Mouse (Mus musculus): ENCODE measurements around the gene Lhx2.

The Lhx2 gene

DNA sequence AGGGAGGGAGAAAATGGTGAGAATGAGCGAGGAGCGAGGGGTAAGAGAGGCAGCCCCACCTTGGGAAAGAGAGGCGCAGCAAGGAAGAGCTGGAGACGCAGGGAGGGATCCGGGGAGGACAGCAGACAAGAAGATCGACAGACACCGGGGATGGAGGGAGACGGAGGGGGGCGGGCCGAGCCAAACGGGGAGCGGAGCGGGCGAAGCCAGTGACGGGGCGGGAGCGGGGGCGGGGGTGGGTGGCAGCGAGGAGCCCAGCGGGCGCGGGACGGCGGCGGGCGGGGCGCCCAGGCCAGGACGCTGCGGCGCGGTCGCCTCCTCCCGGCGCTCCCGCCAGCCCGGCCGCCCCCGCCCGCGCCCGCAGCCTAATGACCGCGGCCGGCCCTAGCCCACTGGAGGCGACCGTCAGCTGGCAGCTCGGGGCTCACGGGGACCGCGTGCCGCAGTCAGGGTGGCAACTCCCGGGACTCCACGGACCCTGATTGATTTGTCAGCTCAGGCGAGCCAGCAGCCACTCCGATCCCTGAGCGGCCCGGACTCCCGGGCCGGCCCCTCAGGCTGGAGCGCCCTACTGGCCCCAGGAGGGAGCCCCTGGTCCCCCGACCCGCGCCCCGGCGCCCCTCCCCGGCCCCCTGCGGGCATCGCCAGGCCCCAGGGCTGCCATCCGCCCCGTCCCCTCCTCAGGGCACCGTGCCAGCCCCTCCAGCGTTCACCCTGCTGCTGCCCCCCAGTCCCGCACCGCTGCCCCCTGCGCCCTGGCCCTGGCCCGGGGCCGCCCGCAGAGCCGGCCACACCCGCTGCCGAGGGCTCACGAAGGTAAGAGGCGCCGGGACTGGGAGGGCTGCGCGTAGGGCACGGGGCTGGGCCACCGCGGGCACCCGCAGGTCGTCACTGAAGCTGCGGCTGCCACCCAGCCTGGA, at the start of gene Lhx2:
TSS of gene Lhx2 (plus strand) at position 292 of the 920 bp plus-strand sequence.
- peak; percentile 56 for DNase-seq

GRCm38 (mm10) chr2:38291526-38291925, 47.6 kb upstream of the Lhx2 start:
- DNase-seq: no peak

GRCm38 (mm10) chr2:38295939-38296338, 43.1 kb upstream of the Lhx2 start:
- no peak for DNase-seq

- DNase-seq: no peak
Observed at GRCm38 (mm10) chr2:38300941-38301340, 38.1 kb upstream of the Lhx2 start.

- DNase-seq: no peak
Observed at GRCm38 (mm10) chr2:38305152-38305551, 33.9 kb upstream of the Lhx2 start.

DNA sequence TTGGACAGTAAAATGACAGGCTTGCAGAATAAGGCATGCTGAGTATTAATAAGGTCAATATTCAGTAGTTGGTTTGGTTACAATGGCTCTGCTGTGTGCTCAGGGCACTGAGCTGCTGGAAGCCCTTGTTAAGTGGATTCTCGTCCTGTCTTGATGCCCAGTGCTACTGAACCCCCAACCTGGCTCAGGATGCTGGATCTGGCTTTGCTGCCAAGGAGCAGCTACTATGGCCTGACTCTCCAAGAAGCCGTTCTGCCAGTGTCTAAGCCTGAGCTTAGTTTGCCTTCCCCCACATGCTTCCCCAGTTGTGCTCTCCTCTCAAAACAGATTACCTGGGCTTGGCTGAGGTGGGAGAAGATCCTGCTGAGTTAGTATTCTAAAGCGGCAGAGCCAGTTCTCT, 26.2 kb upstream of the Lhx2 start:
- no peak for DNase-seq

GRCm38 (mm10) chr2:38313399-38313798, 25.7 kb upstream of the Lhx2 start:
- no peak for DNase-seq

GRCm38 (mm10) chr2:38319086-38319485, 20.0 kb upstream of the Lhx2 start:
- no peak for DNase-seq

GRCm38 (mm10) chr2:38320911-38321310, 18.2 kb upstream of the Lhx2 start:
- no peak for DNase-seq

DNA sequence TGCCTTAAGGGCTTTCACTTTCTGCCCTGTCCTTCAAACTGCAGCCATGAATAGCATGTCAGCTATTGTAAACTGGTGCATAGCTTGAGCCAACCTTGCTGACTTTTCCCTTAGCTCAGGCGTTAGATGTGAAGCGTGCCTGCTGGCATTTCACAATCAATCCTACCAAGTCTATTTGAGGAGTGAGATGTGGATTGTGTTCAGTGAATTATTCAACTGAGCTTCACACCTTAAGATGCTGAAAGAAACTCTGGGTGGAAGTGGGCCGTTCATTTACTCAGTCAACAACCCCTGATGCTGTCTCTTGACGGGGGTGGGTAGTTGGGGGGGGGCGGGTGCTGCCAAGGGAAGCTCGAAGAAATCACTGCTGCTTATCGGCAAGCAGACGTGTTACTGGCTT, 15.7 kb upstream of the Lhx2 start:
- no peak for DNase-seq

GRCm38 (mm10) chr2:38326671-38327070, 12.4 kb upstream of the Lhx2 start:
- no peak for DNase-seq

GRCm38 (mm10) chr2:38333586-38334119, 5.4 kb upstream of the Lhx2 start:
- DNase-seq: no peak

GRCm38 (mm10) chr2:38336606-38337005, 2.5 kb upstream of the Lhx2 start:
- no peak for DNase-seq

DNA sequence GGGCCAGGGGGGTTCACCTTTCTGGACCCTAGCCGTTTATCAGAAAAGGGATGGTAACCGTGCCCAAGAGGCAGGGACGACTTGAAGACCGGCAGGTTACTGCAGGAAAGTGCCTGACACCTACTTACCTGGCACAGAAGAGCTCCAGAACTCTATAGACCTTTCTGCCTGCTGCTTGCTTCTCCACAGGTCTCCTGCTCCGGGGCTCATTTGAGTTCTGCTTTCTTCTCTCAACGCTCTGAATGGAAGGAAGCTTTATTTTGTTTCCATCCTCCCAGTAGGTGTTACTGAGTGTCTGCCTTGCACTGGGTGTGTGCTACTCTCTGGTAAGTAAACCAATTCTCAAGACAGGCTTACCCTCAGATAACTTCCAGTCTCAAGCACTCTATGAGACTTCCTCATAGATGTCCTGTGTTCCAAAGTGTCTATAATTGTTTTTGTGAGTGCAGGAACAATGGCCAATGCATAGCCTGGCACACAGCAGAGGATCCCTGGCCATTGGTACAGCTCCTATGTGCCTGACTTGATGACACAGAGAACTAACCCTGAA, 1.9 kb upstream of the Lhx2 start:
- no peak for DNase-seq

DNA sequence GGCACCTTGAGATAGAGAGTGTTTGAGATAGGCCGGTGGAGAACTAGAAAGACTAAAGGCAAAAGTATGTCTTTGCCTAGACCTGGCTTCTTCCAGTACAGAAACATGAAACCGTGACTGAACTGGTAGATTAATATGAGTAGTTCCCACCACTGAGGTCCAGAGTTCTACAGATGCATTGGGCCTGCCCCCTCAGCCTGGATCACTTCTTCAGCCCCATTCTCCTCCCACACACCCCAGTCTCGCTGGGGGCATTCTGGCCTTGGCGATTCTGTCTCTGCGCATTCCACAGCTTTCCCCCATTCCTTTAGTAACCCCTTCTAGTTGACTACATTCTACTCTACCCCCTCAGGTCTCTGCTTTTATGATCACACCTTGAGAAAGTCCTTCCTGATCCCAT, 1.4 kb upstream of the Lhx2 start:
- DNase-seq: no peak

DNA sequence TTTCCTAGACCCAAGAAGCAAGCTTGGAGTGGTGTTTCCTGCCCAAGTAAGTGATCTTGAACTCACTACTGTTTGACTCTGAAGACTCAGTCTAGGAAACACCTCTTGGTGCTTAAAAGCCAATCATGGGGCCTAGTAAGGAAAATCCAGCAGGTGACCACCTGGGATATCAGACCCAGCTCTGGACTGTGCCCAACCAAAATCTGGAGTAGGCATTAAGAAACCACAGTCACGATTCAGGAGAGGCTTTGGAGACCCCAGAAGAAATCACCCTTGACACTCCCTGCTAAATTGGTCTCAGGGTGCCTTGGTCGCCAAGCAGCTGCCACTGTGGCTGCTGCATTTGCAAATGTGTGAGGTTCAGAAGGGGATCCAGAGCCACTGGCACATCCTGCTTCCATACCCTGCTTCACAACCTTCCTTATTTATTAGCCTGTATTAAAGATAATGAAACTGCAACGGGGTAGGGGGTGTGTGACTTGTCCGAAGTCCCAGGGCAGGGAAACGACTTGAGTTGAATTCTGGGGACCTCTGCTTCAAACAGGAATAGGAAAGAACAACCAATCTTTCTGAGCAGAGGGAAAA, 641 bp upstream of the Lhx2 start:
- no peak for DNase-seq

DNA sequence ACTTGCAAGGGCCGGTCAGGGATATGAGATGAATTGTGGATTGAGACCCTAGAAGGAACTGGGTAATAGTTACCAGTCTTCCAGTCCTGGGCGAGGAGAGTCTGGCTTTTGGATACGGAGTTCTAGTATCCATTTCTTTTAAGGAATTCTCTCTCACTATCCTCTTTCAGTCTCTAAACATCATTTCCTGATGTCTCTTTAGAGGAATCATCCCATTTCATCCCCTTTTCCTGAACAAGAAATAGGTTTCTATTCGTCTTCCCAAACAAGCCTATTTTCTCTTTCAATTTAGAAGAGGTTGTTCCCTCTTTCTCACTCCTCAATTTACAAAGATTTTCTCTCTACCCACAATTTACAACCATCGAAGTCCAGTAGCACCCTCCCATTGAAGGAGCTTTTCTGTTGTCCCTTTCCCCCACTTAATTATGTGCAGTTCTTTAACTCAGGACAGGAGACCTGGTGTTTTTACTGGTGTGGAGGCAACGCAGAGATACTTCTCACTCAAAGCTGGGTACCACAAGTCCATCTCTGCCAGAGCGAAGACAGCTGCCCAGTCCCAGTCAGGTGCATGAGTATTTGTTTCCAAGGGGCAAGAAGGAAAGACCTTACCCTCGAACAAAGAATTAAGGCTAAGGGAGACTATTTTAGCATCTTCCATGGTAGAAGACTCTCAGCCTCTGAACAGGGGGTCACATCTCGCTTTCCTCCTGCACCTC, 987 bp downstream of the Lhx2 start:
- no peak for DNase-seq

DNA sequence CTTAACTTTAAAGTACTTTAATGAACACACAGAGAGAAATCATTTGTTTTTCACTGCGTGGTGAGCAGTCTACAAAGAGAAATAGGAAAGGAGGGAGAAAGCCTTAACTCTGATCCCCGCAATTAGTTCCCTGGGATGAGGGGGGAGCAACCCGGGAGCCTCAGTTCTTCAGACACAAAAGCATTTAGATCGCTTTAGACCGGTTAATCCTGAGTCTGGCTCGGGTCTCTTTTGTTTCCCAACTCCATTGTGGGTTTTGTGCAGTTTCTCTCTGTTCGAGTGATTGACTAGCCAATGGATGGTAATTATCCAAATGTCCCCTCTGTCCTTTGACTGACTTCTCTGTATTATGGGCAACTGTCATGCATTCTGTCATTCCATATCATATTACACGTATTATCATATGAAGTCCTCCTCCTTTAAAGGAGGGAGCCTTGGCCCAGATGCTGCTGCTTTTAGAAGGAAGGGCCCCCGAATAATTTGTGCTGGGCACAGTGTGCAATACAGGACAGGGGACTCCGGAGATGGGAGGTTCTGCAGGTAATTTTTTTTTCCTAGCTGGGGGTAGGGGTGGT, 1.6 kb downstream of the Lhx2 start:
- DNase-seq: no peak

GRCm38 (mm10) chr2:38343573-38343972, 4.5 kb downstream of the Lhx2 start:
- DNase-seq: no peak

GRCm38 (mm10) chr2:38344727-38345126, 5.6 kb downstream of the Lhx2 start:
- DNase-seq: no peak

GRCm38 (mm10) chr2:38346417-38346816, 7.3 kb downstream of the Lhx2 start:
- no peak for DNase-seq

- DNase-seq: no peak
Observed at GRCm38 (mm10) chr2:38346881-38347764, 8.0 kb downstream of the Lhx2 start.

Measured in right cerebral cortex, postnatal 4 days (tissue).